Mouse (Mus musculus): ENCODE data around the gene Srrm3. TPM values are rescaled to one million over a fixed set of nuclear protein-coding genes. Genes with fewer than 3 reads are reported as not detected.

Gene Srrm3
- polyA plus RNA-seq, 1 experiment from 2014 or later = 124 TPM

DNA sequence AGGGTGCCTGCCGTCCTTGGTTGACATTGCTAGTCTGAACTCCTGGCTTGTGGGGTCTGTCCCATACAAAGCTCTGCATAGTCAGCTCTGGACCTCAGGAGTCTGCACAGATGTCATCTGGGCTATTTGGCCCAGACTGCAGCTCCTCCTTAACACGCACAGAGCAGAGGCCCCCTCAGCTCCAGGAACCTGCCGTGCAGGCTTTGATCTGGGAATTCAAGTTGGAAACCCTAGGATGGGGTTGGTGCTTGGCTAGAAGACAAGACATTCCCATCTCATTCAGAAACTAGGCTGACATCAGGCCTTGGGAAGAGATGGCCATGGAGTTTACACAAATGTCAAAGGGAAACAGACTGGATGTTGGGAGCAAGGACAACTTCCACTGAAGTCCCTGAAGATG, 17.8 kb downstream of the Srrm3 start:
- no peak overlapping the region for H3K4me3 ChIP-seq (replicated peaks)
- no peaks in the 10 kb centered on the region for H3K27me3 ChIP-seq
- H3K4me2 ChIP-seq (replicated peaks) = no peak overlapping the region
- no peak for ATAC-seq
- H3K4me1 ChIP-seq (replicated peaks) = peaks cover 67% of the 10 kb centered on the region
- WGBS = 51% methylated on average over 3 of the region's 3 CpGs
- peak overlapping the region; percentile 86 for H3K27ac ChIP-seq
- no peaks in the 10 kb centered on the region for H3K36me3 ChIP-seq
- H3K9me3 ChIP-seq = no peaks in the 10 kb centered on the region
- H3K9ac ChIP-seq (replicated peaks) = no peak overlapping the region

DNA sequence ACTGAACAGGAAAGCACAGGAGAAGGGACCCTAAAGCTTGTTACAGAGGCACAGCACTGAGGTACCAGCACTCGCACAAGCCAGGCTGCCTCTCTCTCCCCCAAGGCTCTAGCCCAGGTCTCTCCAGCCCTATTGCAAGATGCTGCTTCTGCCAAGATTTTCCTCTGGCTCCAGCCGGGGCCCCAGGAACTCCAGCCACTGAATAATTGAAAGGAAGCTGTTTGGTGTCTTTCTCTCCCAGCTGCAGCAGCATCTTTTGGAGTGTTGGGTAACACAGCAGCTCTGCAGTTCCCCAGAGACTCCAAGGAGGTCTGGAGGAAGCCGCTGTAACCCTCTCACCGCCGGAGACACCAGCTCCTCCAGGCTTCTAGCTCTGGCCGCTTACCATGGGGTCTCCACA, 19.5 kb downstream of the Srrm3 start:
- H3K9me3 ChIP-seq = no peaks in the 10 kb centered on the region
- H3K36me3 ChIP-seq = no peaks in the 10 kb centered on the region
- H3K4me3 ChIP-seq (replicated peaks) = no peak overlapping the region
- no peak for ATAC-seq
- H3K27ac ChIP-seq = peak overlapping the region; percentile 86
- 30% methylated on average over 6 of the region's 6 CpGs for WGBS
- peaks cover 54% of the 10 kb centered on the region for H3K4me1 ChIP-seq (replicated peaks)
- peak overlapping the region; percentile 19 for H3K4me2 ChIP-seq (replicated peaks)
- H3K27me3 ChIP-seq = no peaks in the 10 kb centered on the region
- peak overlapping the region; percentile 54 for H3K9ac ChIP-seq (replicated peaks)

DNA sequence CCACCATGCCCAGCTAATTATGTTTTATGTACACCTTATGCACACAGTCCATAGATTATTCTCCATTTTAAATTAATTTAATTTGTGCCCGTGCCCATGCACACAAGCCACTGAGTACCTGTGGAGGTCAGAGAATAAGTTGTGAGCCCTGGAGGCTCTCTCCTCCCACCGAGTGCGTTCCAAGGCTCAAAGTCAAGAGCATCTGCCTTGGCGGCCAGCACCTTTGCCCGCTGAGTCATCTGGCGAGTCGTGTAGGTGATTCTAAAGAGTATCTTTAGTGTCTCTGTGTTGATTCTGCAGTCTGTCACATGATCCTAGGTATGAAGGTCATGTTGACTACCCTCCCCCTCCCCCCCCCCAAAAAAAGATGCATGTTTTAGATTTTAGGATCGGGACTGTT, 22.7 kb downstream of the Srrm3 start:
- 91% methylated on average over 8 of the region's 8 CpGs for WGBS
- Histone ChIP-seq H3K9ac (replicated peaks) (no peak overlapping the region), H3K36me3 (no peaks in the 10 kb centered on the region), H3K27me3 (no peaks in the 10 kb centered on the region; the same call in 1 of the 2 replicates), H3K27ac (no peak overlapping the region), H3K4me3 (replicated peaks) (no peak overlapping the region), H3K9me3 (no peaks in the 10 kb centered on the region), H3K4me2 (replicated peaks) (no peak overlapping the region), H3K4me1 (replicated peaks) (peaks cover 42% of the 10 kb centered on the region)
- ATAC-seq = no peak

DNA sequence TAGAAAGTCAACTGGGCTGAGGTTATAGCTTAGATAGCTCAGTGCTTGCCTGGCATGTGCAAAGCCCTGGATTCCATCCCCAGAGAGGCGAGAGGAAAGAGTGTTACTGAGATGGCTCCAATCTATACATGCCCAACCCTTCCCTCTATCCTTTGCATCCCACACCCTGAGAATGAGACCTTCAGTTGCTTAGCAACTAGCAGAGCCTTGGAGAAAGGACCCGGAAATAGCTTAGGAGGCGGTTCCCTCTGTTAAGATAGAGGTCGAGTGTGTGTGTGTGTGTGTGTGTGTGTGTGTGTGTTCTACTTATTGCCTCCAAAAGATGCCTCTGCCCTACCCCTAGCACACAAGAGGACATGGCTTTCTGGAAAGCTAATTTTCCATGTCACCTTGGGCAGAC, 26.0 kb downstream of the Srrm3 start:
- peak overlapping the region; percentile 56 for H3K27ac ChIP-seq
- H3K9ac ChIP-seq (replicated peaks) = no peak overlapping the region
- H3K4me1 ChIP-seq (replicated peaks) = peaks cover 35% of the 10 kb centered on the region
- 13% methylated on average over 4 of the region's 4 CpGs for WGBS
- H3K4me3 ChIP-seq (replicated peaks) = no peak overlapping the region
- H3K4me2 ChIP-seq (replicated peaks) = no peak overlapping the region; the same call in 1 of the 2 replicates
- no peaks in the 10 kb centered on the region for H3K9me3 ChIP-seq
- H3K36me3 ChIP-seq = 0 out of 2 replicates have a peak, but pooled peaks cover 4% of the 10 kb centered on the region
- H3K27me3 ChIP-seq = peaks cover 3% of the 10 kb centered on the region; the same call in 1 of the 2 replicates
- peak; percentile 38; the same call in 1 of the 2 replicates for ATAC-seq

DNA sequence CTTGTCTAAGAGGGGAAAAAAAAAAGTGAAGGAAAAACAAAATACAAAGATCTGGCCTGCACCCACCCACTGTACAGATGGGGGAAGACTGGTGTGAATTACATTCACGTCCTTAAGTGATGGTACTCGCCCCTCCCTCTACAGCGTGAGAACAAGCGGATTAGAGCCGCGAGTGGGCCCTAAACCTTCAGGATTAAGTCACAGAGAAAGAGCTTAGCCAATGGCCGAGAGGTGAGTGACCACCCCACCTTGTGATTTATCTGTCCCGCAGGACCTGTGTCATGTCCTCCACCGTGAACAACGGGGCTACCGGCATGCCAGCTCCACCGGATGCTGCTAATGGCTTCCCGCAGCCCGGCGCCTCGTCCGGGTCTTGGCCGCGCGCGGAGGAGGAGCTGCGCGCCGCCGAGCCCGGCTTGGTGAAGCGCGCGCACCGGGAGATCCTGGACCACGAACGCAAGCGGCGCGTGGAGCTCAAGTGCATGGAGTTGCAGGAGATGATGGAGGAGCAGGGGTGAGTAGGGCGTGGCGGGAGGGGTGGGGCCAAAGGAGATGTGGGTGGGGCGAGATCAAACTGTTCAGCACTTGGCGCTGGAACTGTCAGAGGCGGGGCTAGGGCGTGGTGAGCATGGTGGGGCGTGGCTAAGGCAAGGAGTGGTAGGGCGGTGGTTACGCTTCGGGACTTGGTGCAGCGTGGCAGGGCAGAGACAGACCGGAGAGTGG, 28.2 kb downstream of the Srrm3 start:
- Histone ChIP-seq H3K36me3 (peaks cover 9% of the 10 kb centered on the region; the same call in 1 of the 2 replicates), H3K9me3 (no peaks in the 10 kb centered on the region), H3K27ac (peak overlapping the region; percentile 80), H3K4me3 (replicated peaks) (peak overlapping the region; percentile 46), H3K9ac (replicated peaks) (peak overlapping the region; percentile 65), H3K4me2 (replicated peaks) (peak overlapping the region; percentile 77), H3K4me1 (replicated peaks) (peaks cover 35% of the 10 kb centered on the region), H3K27me3 (peaks cover 3% of the 10 kb centered on the region; the same call in 1 of the 2 replicates)
- ATAC-seq = peak; percentile 89
- WGBS = 2% methylated on average over 47 of the region's 47 CpGs

DNA sequence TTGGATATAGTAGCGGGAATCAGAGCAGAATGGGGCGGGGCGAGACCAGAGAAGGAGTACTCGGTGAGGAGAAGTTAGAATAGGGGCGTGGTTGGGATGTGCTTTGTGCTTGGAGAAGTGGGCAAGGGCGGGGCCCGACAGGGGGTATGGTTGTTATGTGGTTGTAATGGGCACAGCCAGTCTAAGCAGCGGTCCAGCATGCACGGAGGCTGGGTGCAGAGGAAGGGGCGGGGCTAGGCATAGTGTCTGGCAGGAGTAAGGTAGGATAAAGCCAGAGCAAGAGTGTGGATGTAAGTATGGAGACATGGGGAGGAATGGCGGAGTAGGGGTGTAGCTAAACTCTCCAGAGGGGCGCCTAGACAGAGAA, 28.8 kb downstream of the Srrm3 start:
- ATAC-seq = peak; percentile 78
- peaks cover 35% of the 10 kb centered on the region for H3K4me1 ChIP-seq (replicated peaks)
- WGBS = 1% methylated on average over 12 of the region's 12 CpGs
- peaks cover 14% of the 10 kb centered on the region; the same call in 1 of the 2 replicates for H3K36me3 ChIP-seq
- H3K4me2 ChIP-seq (replicated peaks) = peak overlapping the region; percentile 77
- H3K4me3 ChIP-seq (replicated peaks) = peak overlapping the region; percentile 46
- peaks cover 3% of the 10 kb centered on the region; the same call in 1 of the 2 replicates for H3K27me3 ChIP-seq
- H3K9ac ChIP-seq (replicated peaks) = peak overlapping the region; percentile 65; the same call in 1 of the 2 replicates
- H3K27ac ChIP-seq = peak overlapping the region; percentile 80
- H3K9me3 ChIP-seq = no peaks in the 10 kb centered on the region

DNA sequence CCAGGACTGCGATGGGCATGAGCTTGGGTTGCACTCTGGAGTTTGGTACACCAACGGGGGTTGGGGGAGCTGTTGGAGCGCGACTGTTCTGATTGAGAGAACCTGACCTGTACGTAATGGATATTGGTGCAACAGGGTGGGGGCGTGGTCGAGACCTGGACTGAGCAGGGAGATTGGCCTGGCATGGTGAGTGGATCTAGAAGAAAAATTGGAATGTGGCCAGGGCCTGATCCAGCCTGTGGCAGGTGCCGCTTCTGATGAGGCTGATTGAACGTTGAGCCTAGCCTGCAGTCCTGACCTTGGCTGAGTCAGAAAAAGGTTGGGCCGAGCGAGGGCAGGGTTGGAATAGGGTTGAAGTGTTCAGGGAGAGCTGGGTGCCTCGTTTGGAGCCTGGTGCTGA, 29.3 kb downstream of the Srrm3 start:
- Histone ChIP-seq H3K27me3 (peaks cover 3% of the 10 kb centered on the region; the same call in 1 of the 2 replicates), H3K9me3 (no peaks in the 10 kb centered on the region), H3K4me1 (replicated peaks) (peaks cover 35% of the 10 kb centered on the region), H3K36me3 (peaks cover 19% of the 10 kb centered on the region), H3K4me3 (replicated peaks) (peak overlapping the region; percentile 46; the same call in 1 of the 2 replicates), H3K4me2 (replicated peaks) (peak overlapping the region; percentile 77), H3K27ac (no peak overlapping the region), H3K9ac (replicated peaks) (no peak overlapping the region)
- no peak for ATAC-seq
- 21% methylated on average over 12 of the region's 12 CpGs for WGBS

DNA sequence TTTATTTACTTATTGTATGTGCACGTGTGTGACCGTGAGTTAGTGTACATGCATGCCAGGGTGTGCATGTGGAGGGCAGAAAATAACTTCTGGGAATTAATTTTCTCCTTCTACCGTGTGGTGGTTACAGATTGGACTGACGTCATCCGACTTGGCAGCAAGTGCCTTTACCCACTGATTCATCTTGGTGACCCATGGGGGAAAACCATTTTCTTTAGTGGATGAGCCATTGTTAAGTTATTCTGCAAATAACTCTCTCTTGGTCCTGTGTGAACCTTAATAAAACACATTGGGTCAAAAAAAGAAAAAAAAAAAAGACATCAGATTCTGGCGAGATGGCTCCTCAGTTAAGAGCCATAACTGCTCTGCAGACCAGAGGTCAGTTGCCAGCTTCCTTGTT, 35.0 kb downstream of the Srrm3 start:
- Histone ChIP-seq H3K4me1 (replicated peaks) (0 out of 2 replicates have a peak, but pooled peaks cover 6% of the 10 kb centered on the region), H3K9ac (replicated peaks) (no peak overlapping the region), H3K36me3 (peaks cover 32% of the 10 kb centered on the region), H3K27ac (no peak overlapping the region), H3K4me2 (replicated peaks) (no peak overlapping the region), H3K27me3 (peaks cover under 1% of the 10 kb centered on the region; the same call in 1 of the 2 replicates), H3K4me3 (replicated peaks) (no peak overlapping the region), H3K9me3 (no peaks in the 10 kb centered on the region)
- 74% methylated on average over 6 of the region's 6 CpGs for WGBS
- ATAC-seq = no peak

DNA sequence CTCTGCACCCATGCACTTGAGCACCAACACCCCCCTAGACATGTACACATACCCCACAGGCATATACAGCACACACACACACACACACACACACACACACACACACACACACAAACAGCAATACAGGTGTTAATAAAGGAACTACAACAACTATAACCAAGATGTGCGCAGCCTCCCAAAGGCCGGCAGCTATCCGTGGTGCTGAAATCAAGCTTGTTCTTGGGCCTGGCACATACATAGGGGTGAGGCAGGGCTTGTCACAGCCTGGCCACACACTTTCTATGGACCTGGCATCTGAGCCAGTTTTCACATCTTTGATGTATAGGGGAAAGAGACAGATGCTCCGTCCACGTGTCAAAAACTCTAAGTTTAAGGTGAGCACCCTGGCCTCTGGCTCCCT, 36.7 kb downstream of the Srrm3 start:
- WGBS = 36% methylated on average over 5 of the region's 5 CpGs
- Histone ChIP-seq H3K27me3 (no peaks in the 10 kb centered on the region; the same call in 1 of the 2 replicates), H3K9ac (replicated peaks) (no peak overlapping the region), H3K4me3 (replicated peaks) (no peak overlapping the region), H3K4me2 (replicated peaks) (no peak overlapping the region), H3K36me3 (peaks cover 39% of the 10 kb centered on the region), H3K4me1 (replicated peaks) (0 out of 2 replicates have a peak, but pooled peaks cover 10% of the 10 kb centered on the region), H3K27ac (no peak overlapping the region), H3K9me3 (no peaks in the 10 kb centered on the region)
- no peak for ATAC-seq

DNA sequence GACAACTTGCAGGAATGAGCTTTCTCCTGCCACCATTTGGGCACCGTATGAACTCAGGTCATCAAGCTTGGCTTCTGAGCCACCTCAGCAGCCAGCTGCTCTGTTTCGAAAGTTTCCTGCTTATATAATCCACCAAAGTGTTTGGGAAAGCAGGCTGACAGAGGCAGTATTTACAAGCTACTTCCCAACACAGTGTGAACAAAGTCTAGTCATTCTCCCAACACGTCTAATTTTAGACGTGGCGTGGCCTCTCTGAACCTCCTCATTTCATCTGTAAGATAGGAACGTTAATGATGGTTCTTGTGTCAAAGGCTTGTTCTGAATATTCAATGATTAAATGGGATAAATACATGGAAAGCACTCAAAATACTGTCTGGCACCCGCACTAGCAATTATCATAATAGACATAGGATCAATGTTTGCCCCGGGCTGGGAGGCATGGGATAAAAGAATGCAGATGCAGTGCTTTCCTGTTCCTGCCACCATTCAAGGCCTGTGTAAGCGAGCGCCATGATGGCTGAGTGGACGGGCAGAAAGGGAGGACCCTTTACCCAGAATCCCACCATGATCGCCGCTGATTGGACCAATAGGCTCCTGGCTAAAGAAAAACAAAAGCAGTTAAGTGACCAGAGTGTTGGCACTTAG, 39.1 kb downstream of the Srrm3 start:
- no peak for ATAC-seq
- WGBS = 76% methylated on average over 13 of the region's 13 CpGs
- peaks cover 27% of the 10 kb centered on the region for H3K36me3 ChIP-seq
- peak overlapping the region; percentile 52 for H3K27ac ChIP-seq
- peaks cover 32% of the 10 kb centered on the region for H3K4me1 ChIP-seq (replicated peaks)
- H3K4me2 ChIP-seq (replicated peaks) = no peak overlapping the region
- H3K9me3 ChIP-seq = no peaks in the 10 kb centered on the region
- H3K27me3 ChIP-seq = no peaks in the 10 kb centered on the region; the same call in 1 of the 2 replicates
- H3K9ac ChIP-seq (replicated peaks) = no peak overlapping the region
- no peak overlapping the region for H3K4me3 ChIP-seq (replicated peaks)

DNA sequence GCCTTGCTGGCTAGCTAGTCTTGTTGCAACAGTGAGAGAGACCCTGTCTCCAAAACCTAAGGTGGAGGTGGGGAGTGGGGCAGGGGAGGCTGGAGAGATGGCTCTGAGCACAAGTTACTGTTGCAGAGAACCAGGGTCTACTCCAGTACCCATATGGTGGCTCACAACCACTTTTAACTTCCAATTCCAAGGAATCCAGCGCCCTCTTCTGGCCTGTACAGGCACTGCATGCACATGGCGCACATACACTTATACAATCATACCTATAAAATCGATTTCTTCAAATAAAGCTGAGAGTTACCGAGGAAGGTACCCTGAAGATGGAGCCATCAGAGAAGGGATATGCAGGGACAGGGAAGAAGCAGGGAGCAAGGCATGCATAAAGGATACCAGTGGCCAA, 40.8 kb downstream of the Srrm3 start:
- H3K4me3 ChIP-seq (replicated peaks) = no peak overlapping the region
- no peak for ATAC-seq
- peaks cover 4% of the 10 kb centered on the region; the same call in 1 of the 2 replicates for H3K27me3 ChIP-seq
- no peak overlapping the region for H3K9ac ChIP-seq (replicated peaks)
- peaks cover 48% of the 10 kb centered on the region for H3K4me1 ChIP-seq (replicated peaks)
- H3K36me3 ChIP-seq = peaks cover 21% of the 10 kb centered on the region
- H3K4me2 ChIP-seq (replicated peaks) = no peak overlapping the region
- H3K27ac ChIP-seq = no peak overlapping the region
- 71% methylated on average over 4 of the region's 4 CpGs for WGBS
- no peaks in the 10 kb centered on the region for H3K9me3 ChIP-seq

DNA sequence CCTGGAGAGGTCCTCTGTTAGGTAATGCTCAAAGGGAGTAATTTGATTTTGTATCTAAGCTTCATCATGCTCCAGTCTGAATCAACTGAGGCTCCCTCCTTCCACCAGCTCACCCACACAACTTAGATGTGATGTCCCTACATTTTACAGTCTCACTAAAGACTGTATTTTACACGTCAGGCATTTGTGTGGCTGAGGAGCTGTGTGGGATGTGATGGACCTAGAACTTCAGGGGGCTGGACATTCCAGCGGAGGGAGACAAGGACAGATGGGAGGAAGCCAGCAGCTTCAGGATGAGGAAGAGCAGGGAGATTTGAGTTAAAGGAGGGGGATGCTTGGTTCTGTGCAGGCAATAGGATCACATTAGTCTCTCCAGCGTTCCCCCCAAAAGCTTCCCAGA, 41.2 kb downstream of the Srrm3 start:
- Histone ChIP-seq H3K4me3 (replicated peaks) (no peak overlapping the region), H3K9me3 (no peaks in the 10 kb centered on the region), H3K9ac (replicated peaks) (no peak overlapping the region), H3K27ac (peak overlapping the region; percentile 95; the same call in 1 of the 2 replicates), H3K36me3 (peaks cover 20% of the 10 kb centered on the region), H3K4me1 (replicated peaks) (peaks cover 53% of the 10 kb centered on the region), H3K4me2 (replicated peaks) (no peak overlapping the region), H3K27me3 (peaks cover 8% of the 10 kb centered on the region; the same call in 1 of the 2 replicates)
- ATAC-seq = no peak
- 91% methylated on average over 3 of the region's 3 CpGs for WGBS
